Mouse (Mus musculus) forebrain, embryonic 14.5 days (tissue): Measurements from ENCODE around the gene Lin28b. TPM values are rescaled to one million over a fixed set of nuclear protein-coding genes. Genes with fewer than 3 reads are reported as not detected.

ENCODE experiments used
- ATAC-seq: fragments of 200-750 bp; cut with Nextera tagmentation; 2 replicates; pipeline ENCODE4 v1.8.0; 2017; ENCODE audit warnings: mild to moderate bottlenecking, moderate library complexity
- DNase-seq: peaks from one replicate; pipeline ENCODE4 v3.0.0-alpha.2; 2015; ENCODE audit warnings: low spot score
- H3K27ac ChIP-seq: fragments of 300-500 bp; sonication (generic); 2 replicates; pipeline ENCODE4 v1.5.1; 2014; ENCODE audit warnings: low read depth, mild to moderate bottlenecking, control low read depth, low read length, moderate library complexity
- H3K27me3 ChIP-seq: fragments of 300-500 bp; sonication (generic); replicated peaks from 2 replicates; pipeline ENCODE4 v1.6.1; 2014; ENCODE audit warnings: low read length, control low read depth, mixed read lengths; ENCODE audit not compliant: control insufficient read depth, insufficient read depth
- H3K36me3 ChIP-seq: fragments of 300-500 bp; sonication (generic); 2 replicates; pipeline ENCODE4 v1.6.1; 2014; ENCODE audit warnings: low read length, control low read depth; ENCODE audit not compliant: control insufficient read depth, insufficient read depth
- H3K4me1 ChIP-seq: fragments of 300-500 bp; sonication (generic); 2 replicates; pipeline ENCODE4 v1.6.1; 2014; ENCODE audit warnings: antibody characterized with exemption, low read length, control low read depth; ENCODE audit not compliant: control insufficient read depth, insufficient read depth
- H3K4me2 ChIP-seq: fragments of 300-500 bp; sonication (generic); 2 replicates; pipeline ENCODE4 v1.6.1; 2014; ENCODE audit warnings: mild to moderate bottlenecking, control low read depth, low read length
- H3K4me3 ChIP-seq: fragments of 300-500 bp; sonication (generic); 2 replicates; pipeline ENCODE4 v1.5.1; 2014; ENCODE audit warnings: low read depth, low read length, control low read depth
- H3K9ac ChIP-seq: fragments of 300-500 bp; sonication (generic); 2 replicates; pipeline ENCODE4 v1.6.1; 2014; ENCODE audit warnings: mild to moderate bottlenecking, low read length, control low read depth, moderate library complexity
- H3K9me3 ChIP-seq: fragments of 300-500 bp; sonication (generic); replicated peaks from 2 replicates; pipeline ENCODE4 v1.6.1; 2016; ENCODE audit warnings: low read length, control low read depth, mixed read lengths; ENCODE audit not compliant: control insufficient read depth
- WGBS: fragments of 180-500 bp; shearing (Covaris S2); extraction: QIAGEN DNeasy Blood & Tissue Kit; methylation state at CpG from one replicate; pipeline ENCODE4 v1.1.7; 2014; 5-methylcytosine and 5-hydroxymethylcytosine counted together
- polyA plus RNA-seq: library from polyadenylated mRNA; unstranded; fragments of >200 nt; fragmentation: Nextera tagmentation; extraction: Ambion mirVana; gene quantifications from 2 replicates; pipeline ENCODE4 v1.2.1, GENCODE M21; 2014

Gene Lin28b
- polyA plus RNA-seq, 1 experiment from 2014 or later: 3.7 TPM

DNA sequence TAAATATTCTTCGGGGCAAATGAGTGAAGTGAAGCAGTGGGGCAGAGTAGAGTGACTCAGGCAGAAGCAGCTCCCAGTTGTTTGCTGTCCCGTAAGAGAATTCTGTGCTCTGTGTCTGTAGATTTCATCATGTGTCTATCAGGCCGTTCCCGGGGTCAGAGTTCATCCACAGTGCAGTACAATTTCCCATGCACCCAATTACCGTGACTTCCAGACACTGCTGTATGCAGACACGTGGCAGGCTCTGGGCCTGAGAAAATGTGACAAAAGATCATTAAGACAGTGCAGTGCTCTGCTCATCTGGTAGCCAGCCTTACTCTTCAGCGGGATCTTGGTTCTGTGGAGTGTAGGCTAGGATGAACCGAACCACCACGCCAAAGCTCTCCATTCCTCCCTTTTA, 141.0 kb downstream of the Lin28b start:
- Histone ChIP-seq H3K9ac (no peak overlapping the region), H3K36me3 (no peaks in the 10 kb centered on the region), H3K4me2 (no peak overlapping the region), H3K9me3 (no peaks in the 10 kb centered on the region), H3K4me3 (no peak overlapping the region), H3K27me3 (no peaks in the 10 kb centered on the region), H3K4me1 (no peaks in the 10 kb centered on the region), H3K27ac (no peak overlapping the region)
- DNase-seq (no peak), ATAC-seq (no peak)
- 90% methylated on average over 9 of the region's 9 CpGs for WGBS

DNA sequence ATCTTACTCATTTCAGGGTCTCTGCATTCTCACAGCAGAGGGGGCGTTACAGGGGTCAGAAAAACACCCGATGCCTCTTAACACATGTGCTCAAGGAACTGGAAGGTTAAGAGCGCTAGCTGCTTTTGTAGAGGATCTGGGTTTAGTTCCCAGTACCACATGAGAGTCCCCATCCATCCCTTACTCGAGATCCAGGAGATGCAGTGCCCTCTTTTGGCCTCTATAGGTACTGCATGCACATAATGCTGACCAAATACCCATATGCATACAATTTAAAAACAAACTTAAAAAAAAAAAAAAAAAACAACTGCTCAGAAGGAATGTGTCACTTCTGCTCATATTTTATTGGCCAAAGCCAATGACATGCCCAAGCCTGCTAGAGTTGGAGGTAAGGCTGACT, 141.8 kb downstream of the Lin28b start:
- ATAC-seq (no peak), DNase-seq (no peak)
- Histone ChIP-seq H3K4me3 (no peak overlapping the region), H3K27me3 (no peaks in the 10 kb centered on the region), H3K4me1 (no peaks in the 10 kb centered on the region), H3K4me2 (no peak overlapping the region), H3K36me3 (no peaks in the 10 kb centered on the region), H3K27ac (no peak overlapping the region), H3K9ac (no peak overlapping the region), H3K9me3 (no peaks in the 10 kb centered on the region)
- WGBS: 83% methylated on average over 4 of the region's 4 CpGs

GRCm38 (mm10) chr10:45339106-45339505, 147.1 kb downstream of the Lin28b start:
- Histone ChIP-seq H3K27ac (no peak overlapping the region), H3K4me2 (no peak overlapping the region), H3K9ac (no peak overlapping the region), H3K9me3 (no peaks in the 10 kb centered on the region), H3K36me3 (no peaks in the 10 kb centered on the region), H3K27me3 (peaks cover 21% of the 10 kb centered on the region), H3K4me1 (peaks cover 4% of the 10 kb centered on the region; the same call in 1 of the 2 replicates), H3K4me3 (no peak overlapping the region)
- DNase-seq: peak; percentile 61
- peak; percentile 24; the same call in 1 of the 2 replicates for ATAC-seq
- WGBS: 66% methylated on average over 7 of the region's 7 CpGs

- Histone ChIP-seq H3K27ac (no peak within 1 kb of the TSS), H3K9ac (peak within 1 kb of the TSS; percentile 56), H3K9me3 (no peaks in the 10 kb centered on the region), H3K36me3 (no peaks in the 10 kb centered on the region), H3K27me3 (peaks cover 27% of the 10 kb centered on the region), H3K4me2 (peak within 1 kb of the TSS; percentile 93), H3K4me1 (peaks cover 4% of the 10 kb centered on the region; the same call in 1 of the 2 replicates), H3K4me3 (peak within 1 kb of the TSS; percentile 61)
- 2% methylated on average over 93 of the region's 116 CpGs for WGBS
- ATAC-seq: peak; percentile 74
- DNase-seq: peak; percentile 49
Measured at GRCm38 (mm10) chr10:45335434-45336422, 150.5 kb downstream of the Lin28b start, which contains the start of gene Bves. Bves (plus strand) TSS chr10:45335772.

GRCm38 (mm10) chr10:45334925-45335324, 151.3 kb downstream of the Lin28b start:
- peak overlapping the region; percentile 93 for H3K4me2 ChIP-seq
- H3K9ac ChIP-seq: no peak overlapping the region
- ATAC-seq (0 out of 2 replicates have a peak, but pooled peaks have one; percentile 8), DNase-seq (no peak)
- no peak overlapping the region for H3K27ac ChIP-seq
- no peaks in the 10 kb centered on the region for H3K9me3 ChIP-seq
- peak overlapping the region; percentile 61 for H3K4me3 ChIP-seq
- H3K36me3 ChIP-seq: no peaks in the 10 kb centered on the region
- H3K4me1 ChIP-seq: peaks cover 4% of the 10 kb centered on the region; the same call in 1 of the 2 replicates
- peaks cover 27% of the 10 kb centered on the region for H3K27me3 ChIP-seq
- 35% methylated on average over 7 of the region's 7 CpGs for WGBS

DNA sequence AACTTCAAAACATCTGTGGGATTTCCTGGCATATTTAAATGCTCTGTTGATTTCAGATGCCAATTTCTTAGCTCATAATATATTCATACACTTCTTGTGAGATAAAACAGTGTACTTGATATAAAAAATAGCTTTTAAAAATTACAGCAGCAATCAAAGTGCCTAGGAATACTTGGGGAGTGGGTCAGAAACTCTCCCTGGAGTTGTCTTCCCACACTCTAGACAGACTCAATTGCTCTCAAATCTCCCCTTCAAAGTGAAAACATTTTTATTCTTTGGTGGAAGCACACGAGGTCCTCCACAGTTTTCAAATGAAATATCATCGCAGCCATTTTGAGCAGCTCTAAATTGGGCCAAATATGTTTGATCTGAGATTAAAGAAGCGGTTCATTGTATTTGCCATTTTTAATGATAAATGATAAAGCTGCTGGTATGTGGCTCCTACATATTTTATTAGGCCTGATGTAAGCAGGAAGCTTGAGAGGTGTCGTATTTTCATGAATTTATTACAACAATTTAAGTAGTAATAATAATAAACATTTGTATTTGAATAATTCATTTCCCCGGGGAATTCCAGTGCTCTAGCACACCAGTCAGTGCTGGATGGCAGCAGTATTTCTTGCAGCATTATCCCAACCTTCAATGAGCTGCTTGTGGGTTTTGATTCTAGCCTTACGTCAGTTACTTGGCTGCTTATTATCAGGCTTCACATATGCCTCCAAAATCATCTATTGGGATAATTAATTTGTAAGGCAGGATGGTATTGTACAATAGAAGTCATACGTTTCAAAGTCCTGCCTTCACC, 157.8 kb downstream of the Lin28b start:
- H3K4me3 ChIP-seq: no peak overlapping the region
- no peak overlapping the region for H3K4me2 ChIP-seq
- H3K27me3 ChIP-seq: no peaks in the 10 kb centered on the region
- no peak overlapping the region for H3K27ac ChIP-seq
- no peaks in the 10 kb centered on the region for H3K36me3 ChIP-seq
- ATAC-seq (no peak), DNase-seq (no peak)
- no peaks in the 10 kb centered on the region for H3K4me1 ChIP-seq
- no peaks in the 10 kb centered on the region for H3K9me3 ChIP-seq
- WGBS: 76% methylated on average over 7 of the region's 7 CpGs
- no peak overlapping the region for H3K9ac ChIP-seq

Other genes starting within 250 kb of the Lin28b start
- gene Bves, start 150.6 kb downstream of the Lin28b start, polyA plus RNA-seq: 0.44 and 0.88 TPM in 2 replicates
- gene Hace1, start 91.4 kb upstream of the Lin28b start, polyA plus RNA-seq: 17.2 and 19.7 TPM in 2 replicates